Mouse (Mus musculus): ENCODE results near the gene Chrna7. TPM values are rescaled to one million over a fixed set of nuclear protein-coding genes. Genes with fewer than 3 reads are reported as not detected.

Chrna7 gene
- polyA plus RNA-seq, 1 experiment from 2014 or later: 1.9 TPM

- H3K36me3 ChIP-seq (replicated peaks; ENCODE audit: control insufficient read depth, insufficient read depth, low read depth, low read length): no peaks in the 10 kb centered on the region
- H3K27me3 ChIP-seq (ENCODE audit: control insufficient read depth, insufficient read depth, low read length): no peaks in the 10 kb centered on the region
- no peaks in the 10 kb centered on the region for H3K4me1 ChIP-seq (ENCODE audit: control insufficient read depth, insufficient read depth, low read length)
- H3K27ac ChIP-seq (replicated peaks; ENCODE audit: low read depth, low read length): no peak overlapping the region
- DNase-seq (ENCODE audit: low spot score) (no peak), ATAC-seq (replicated peaks; ENCODE audit: insufficient number of reproducible peaks, low FRiP score, low TSS enrichment, low read depth) (no peak)
- H3K9me3 ChIP-seq (replicated peaks; ENCODE audit: control insufficient read depth, low read length): no peaks in the 10 kb centered on the region
- H3K9ac ChIP-seq (replicated peaks; ENCODE audit: low read length): no peak overlapping the region
- no peak overlapping the region for H3K4me2 ChIP-seq (ENCODE audit: low read depth, low read length)
- WGBS: 85% methylated on average over 13 of the region's 13 CpGs
- H3K4me3 ChIP-seq (ENCODE audit: low read depth, low read length): no peak overlapping the region
Observed at GRCm38 (mm10) chr7:63189647-63190534, 22.5 kb downstream of the Chrna7 start.

GRCm38 (mm10) chr7:63170063-63170787, 42.1 kb downstream of the Chrna7 start:
- Histone ChIP-seq H3K9me3 (replicated peaks; ENCODE audit: control insufficient read depth, low read length) (no peaks in the 10 kb centered on the region), H3K4me3 (ENCODE audit: low read depth, low read length) (no peak overlapping the region), H3K27me3 (ENCODE audit: control insufficient read depth, insufficient read depth, low read length) (no peaks in the 10 kb centered on the region), H3K4me2 (ENCODE audit: low read depth, low read length) (no peak overlapping the region), H3K4me1 (ENCODE audit: control insufficient read depth, insufficient read depth, low read length) (no peaks in the 10 kb centered on the region), H3K36me3 (replicated peaks; ENCODE audit: control insufficient read depth, insufficient read depth, low read depth, low read length) (no peaks in the 10 kb centered on the region), H3K27ac (replicated peaks; ENCODE audit: low read depth, low read length) (no peak overlapping the region), H3K9ac (replicated peaks; ENCODE audit: low read length) (no peak overlapping the region)
- no peak for DNase-seq (ENCODE audit: low spot score)
- no peak for ATAC-seq (replicated peaks; ENCODE audit: insufficient number of reproducible peaks, low FRiP score, low TSS enrichment, low read depth)
- 79% methylated on average over 3 of the region's 3 CpGs for WGBS

DNA sequence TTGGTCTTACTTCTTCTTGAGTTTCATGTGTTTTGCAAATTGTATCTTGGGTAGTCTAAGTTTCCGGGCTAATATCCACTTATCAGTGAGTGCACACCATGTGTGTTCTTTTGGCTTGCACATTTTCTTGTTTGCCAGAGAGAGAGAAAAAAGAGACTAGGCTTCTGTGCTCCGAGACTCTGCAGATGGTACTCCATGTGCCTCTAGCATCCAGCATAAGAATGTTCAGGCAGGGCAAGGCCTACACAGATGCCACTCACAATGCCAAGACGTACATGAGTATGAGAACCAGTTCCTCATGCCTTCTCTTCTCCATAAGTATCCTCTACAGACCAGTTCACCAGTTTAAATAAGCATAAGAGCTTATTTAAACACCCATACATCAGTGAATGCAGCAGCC, 47.8 kb downstream of the Chrna7 start:
- WGBS: 91% methylated on average over 3 of the region's 3 CpGs

GRCm38 (mm10) chr7:63162272-63162864, 50.0 kb downstream of the Chrna7 start:
- Histone ChIP-seq H3K4me1 (ENCODE audit: control insufficient read depth, insufficient read depth, low read length) (no peaks in the 10 kb centered on the region), H3K4me3 (ENCODE audit: low read depth, low read length) (no peak overlapping the region), H3K27ac (replicated peaks; ENCODE audit: low read depth, low read length) (no peak overlapping the region), H3K9ac (replicated peaks; ENCODE audit: low read length) (no peak overlapping the region), H3K36me3 (replicated peaks; ENCODE audit: control insufficient read depth, insufficient read depth, low read depth, low read length) (no peaks in the 10 kb centered on the region), H3K27me3 (ENCODE audit: control insufficient read depth, insufficient read depth, low read length) (no peaks in the 10 kb centered on the region), H3K9me3 (replicated peaks; ENCODE audit: control insufficient read depth, low read length) (no peaks in the 10 kb centered on the region), H3K4me2 (ENCODE audit: low read depth, low read length) (no peak overlapping the region)
- ATAC-seq (replicated peaks; ENCODE audit: insufficient number of reproducible peaks, low FRiP score, low TSS enrichment, low read depth): no peak
- 48% methylated on average over 7 of the region's 7 CpGs for WGBS
- no peak for DNase-seq (ENCODE audit: low spot score)

More for the DNA sequence above, 47.8 kb downstream of the Chrna7 start:
- H3K4me1 ChIP-seq (ENCODE audit: control insufficient read depth, insufficient read depth, low read length): no peaks in the 10 kb centered on the region
- H3K27ac ChIP-seq (replicated peaks; ENCODE audit: low read depth, low read length): no peak overlapping the region
- H3K36me3 ChIP-seq (replicated peaks; ENCODE audit: control insufficient read depth, insufficient read depth, low read depth, low read length): no peaks in the 10 kb centered on the region
- H3K27me3 ChIP-seq (ENCODE audit: control insufficient read depth, insufficient read depth, low read length): no peaks in the 10 kb centered on the region
- no peak overlapping the region for H3K9ac ChIP-seq (replicated peaks; ENCODE audit: low read length)
- H3K4me3 ChIP-seq (ENCODE audit: low read depth, low read length): no peak overlapping the region
- no peak for ATAC-seq (replicated peaks; ENCODE audit: insufficient number of reproducible peaks, low FRiP score, low TSS enrichment, low read depth)
- H3K4me2 ChIP-seq (ENCODE audit: low read depth, low read length): no peak overlapping the region
- no peak for DNase-seq (ENCODE audit: low spot score)
- H3K9me3 ChIP-seq (replicated peaks; ENCODE audit: control insufficient read depth, low read length): no peaks in the 10 kb centered on the region

- DNase-seq (ENCODE audit: low spot score) (no peak), ATAC-seq (replicated peaks; ENCODE audit: insufficient number of reproducible peaks, low FRiP score, low TSS enrichment, low read depth) (no peak)
- no peak overlapping the region for H3K4me3 ChIP-seq (ENCODE audit: low read depth, low read length)
- H3K4me1 ChIP-seq (ENCODE audit: control insufficient read depth, insufficient read depth, low read length): no peaks in the 10 kb centered on the region
- H3K9me3 ChIP-seq (replicated peaks; ENCODE audit: control insufficient read depth, low read length): no peaks in the 10 kb centered on the region
- no peaks in the 10 kb centered on the region for H3K27me3 ChIP-seq (ENCODE audit: control insufficient read depth, insufficient read depth, low read length)
- no peak overlapping the region for H3K9ac ChIP-seq (replicated peaks; ENCODE audit: low read length)
- H3K27ac ChIP-seq (replicated peaks; ENCODE audit: low read depth, low read length): no peak overlapping the region
- WGBS: 67% methylated on average over 1 of the region's 1 CpGs
- H3K36me3 ChIP-seq (replicated peaks; ENCODE audit: control insufficient read depth, insufficient read depth, low read depth, low read length): no peaks in the 10 kb centered on the region
- H3K4me2 ChIP-seq (ENCODE audit: low read depth, low read length): no peak overlapping the region
Observed at GRCm38 (mm10) chr7:63153239-63153638, 59.1 kb downstream of the Chrna7 start.

- H3K4me3 ChIP-seq (ENCODE audit: low read depth, low read length): no peak overlapping the region
- no peak overlapping the region for H3K4me2 ChIP-seq (ENCODE audit: low read depth, low read length)
- no peaks in the 10 kb centered on the region for H3K27me3 ChIP-seq (ENCODE audit: control insufficient read depth, insufficient read depth, low read length)
- no peaks in the 10 kb centered on the region for H3K36me3 ChIP-seq (replicated peaks; ENCODE audit: control insufficient read depth, insufficient read depth, low read depth, low read length)
- H3K9me3 ChIP-seq (replicated peaks; ENCODE audit: control insufficient read depth, low read length): no peaks in the 10 kb centered on the region
- ATAC-seq (replicated peaks; ENCODE audit: insufficient number of reproducible peaks, low FRiP score, low TSS enrichment, low read depth): no peak
- WGBS: 79% methylated on average over 3 of the region's 3 CpGs
- H3K4me1 ChIP-seq (ENCODE audit: control insufficient read depth, insufficient read depth, low read length): no peaks in the 10 kb centered on the region
- H3K9ac ChIP-seq (replicated peaks; ENCODE audit: low read length): no peak overlapping the region
- no peak overlapping the region for H3K27ac ChIP-seq (replicated peaks; ENCODE audit: low read depth, low read length)
- DNase-seq (ENCODE audit: low spot score): no peak
Observed at GRCm38 (mm10) chr7:63148740-63149139, 63.6 kb downstream of the Chrna7 start.

DNA sequence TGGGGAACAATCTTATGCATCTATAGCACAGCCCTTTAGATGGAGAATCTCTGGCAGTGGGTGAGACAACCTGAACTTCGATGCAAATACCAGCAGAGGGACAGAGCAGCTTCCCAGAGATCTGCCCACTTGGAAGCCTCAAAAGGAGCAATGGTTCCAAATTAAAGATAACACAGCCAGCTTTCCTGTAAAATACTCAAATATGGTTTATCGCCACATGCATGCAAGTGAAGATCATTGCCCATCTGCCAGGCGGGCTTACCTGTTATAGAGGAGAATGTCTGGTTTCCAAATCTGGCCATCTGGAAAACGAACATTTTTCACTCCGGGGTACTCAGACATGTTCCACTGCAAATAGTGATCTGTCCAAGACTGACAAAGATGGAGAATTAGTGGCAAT, 64.0 kb downstream of the Chrna7 start:
- no peak overlapping the region for H3K4me3 ChIP-seq (ENCODE audit: low read depth, low read length)
- ATAC-seq (replicated peaks; ENCODE audit: insufficient number of reproducible peaks, low FRiP score, low TSS enrichment, low read depth): no peak

GRCm38 (mm10) chr7:63122547-63122946, 89.8 kb downstream of the Chrna7 start:
- Histone ChIP-seq H3K9me3 (replicated peaks; ENCODE audit: control insufficient read depth, low read length) (no peaks in the 10 kb centered on the region), H3K4me1 (ENCODE audit: control insufficient read depth, insufficient read depth, low read length) (no peaks in the 10 kb centered on the region), H3K9ac (replicated peaks; ENCODE audit: low read length) (no peak overlapping the region), H3K36me3 (replicated peaks; ENCODE audit: control insufficient read depth, insufficient read depth, low read depth, low read length) (no peaks in the 10 kb centered on the region), H3K4me2 (ENCODE audit: low read depth, low read length) (no peak overlapping the region), H3K27me3 (ENCODE audit: control insufficient read depth, insufficient read depth, low read length) (no peaks in the 10 kb centered on the region), H3K27ac (replicated peaks; ENCODE audit: low read depth, low read length) (no peak overlapping the region), H3K4me3 (ENCODE audit: low read depth, low read length) (no peak overlapping the region)
- ATAC-seq (replicated peaks; ENCODE audit: insufficient number of reproducible peaks, low FRiP score, low TSS enrichment, low read depth) (no peak), DNase-seq (ENCODE audit: low spot score) (no peak)
- WGBS: 66% methylated on average over 2 of the region's 2 CpGs

More for the DNA sequence above, 64.0 kb downstream of the Chrna7 start:
- no peak overlapping the region for H3K27ac ChIP-seq (replicated peaks; ENCODE audit: low read depth, low read length)
- no peaks in the 10 kb centered on the region for H3K9me3 ChIP-seq (replicated peaks; ENCODE audit: control insufficient read depth, low read length)
- no peaks in the 10 kb centered on the region for H3K4me1 ChIP-seq (ENCODE audit: control insufficient read depth, insufficient read depth, low read length)
- no peaks in the 10 kb centered on the region for H3K27me3 ChIP-seq (ENCODE audit: control insufficient read depth, insufficient read depth, low read length)
- no peak overlapping the region for H3K9ac ChIP-seq (replicated peaks; ENCODE audit: low read length)
- H3K36me3 ChIP-seq (replicated peaks; ENCODE audit: control insufficient read depth, insufficient read depth, low read depth, low read length): no peaks in the 10 kb centered on the region
- no peak overlapping the region for H3K4me2 ChIP-seq (ENCODE audit: low read depth, low read length)
- WGBS: 90% methylated on average over 5 of the region's 5 CpGs
- no peak for DNase-seq (ENCODE audit: low spot score)

Measured in embryonic facial prominence, embryonic 11.5 days (tissue).